Mouse (Mus musculus) erythroid progenitor cell, adult 5-6 weeks (primary cell): ENCODE results near the gene Scn2b. TPM values are rescaled to one million over a fixed set of nuclear protein-coding genes. Genes with fewer than 3 reads are reported as not detected.

ENCODE experiments used
- ATAC-seq: replicated peaks from 2 replicates; pipeline ENCODE4 v1.8.0; 2016; ENCODE audit warnings: moderate number of reproducible peaks, mild to moderate bottlenecking, moderate TSS enrichment, inconsistent platforms; ENCODE audit not compliant: poor library complexity, low FRiP score, severe bottlenecking
- total RNA-seq, 2 experiments: library from RNA; stranded (forward) in 1 of 2; stranded (reverse) in 1 of 2; fragments of 150-400 nt in 1 of 2; fragments of 186-747, 209-891 nt in 1 of 2; gene quantifications; 2 replicates each; pipeline versions ENCODE4 v1.2.3 to v1.2.4; 2015 to 2017; ENCODE audit warnings: low replicate concordance in 2 of 2

Gene Scn2b
- total RNA-seq (2015; ENCODE audit: low replicate concordance) (not detected in 2 replicates), total RNA-seq (2017; ENCODE audit: low replicate concordance) (under 0.01 TPM in 1 of 2 replicates, not detected in the other)

DNA sequence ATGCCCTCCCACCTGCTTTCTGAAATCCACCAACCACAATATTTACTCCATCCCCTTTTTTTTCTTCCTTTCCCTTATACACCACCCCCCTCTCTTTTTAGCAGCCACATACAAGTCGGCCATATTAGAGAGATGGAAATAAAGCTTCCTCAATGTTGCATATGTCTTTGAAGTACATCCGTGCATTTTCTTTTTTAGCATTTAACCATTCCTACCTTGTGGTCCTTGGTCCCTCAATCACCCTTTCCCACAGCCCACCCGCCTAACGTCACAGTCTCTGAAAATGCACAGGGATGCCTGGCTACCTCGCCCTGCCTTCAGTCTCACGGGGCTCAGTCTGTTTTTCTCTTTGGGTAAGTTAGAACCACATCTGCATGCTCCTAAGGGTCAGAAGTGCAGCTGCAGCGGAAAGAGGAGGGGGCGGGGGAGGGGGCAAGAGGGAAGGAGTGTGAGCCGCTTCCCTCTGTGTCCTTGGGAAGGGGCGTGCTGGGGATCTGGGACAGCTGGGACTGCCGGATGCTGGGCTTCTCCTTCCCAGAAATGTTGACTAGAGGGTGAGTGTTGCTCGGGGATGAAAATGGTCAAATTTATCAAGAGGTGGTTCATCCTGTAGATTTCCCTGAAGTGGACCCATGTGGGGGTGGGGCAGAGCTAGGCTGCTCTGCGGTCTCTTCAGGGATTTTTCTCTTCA lies at the start of gene Scn2b:
Gene Scn2b (plus strand): TSS at position 42 of the 691 bp plus-strand sequence.
- no peak for ATAC-seq

DNA sequence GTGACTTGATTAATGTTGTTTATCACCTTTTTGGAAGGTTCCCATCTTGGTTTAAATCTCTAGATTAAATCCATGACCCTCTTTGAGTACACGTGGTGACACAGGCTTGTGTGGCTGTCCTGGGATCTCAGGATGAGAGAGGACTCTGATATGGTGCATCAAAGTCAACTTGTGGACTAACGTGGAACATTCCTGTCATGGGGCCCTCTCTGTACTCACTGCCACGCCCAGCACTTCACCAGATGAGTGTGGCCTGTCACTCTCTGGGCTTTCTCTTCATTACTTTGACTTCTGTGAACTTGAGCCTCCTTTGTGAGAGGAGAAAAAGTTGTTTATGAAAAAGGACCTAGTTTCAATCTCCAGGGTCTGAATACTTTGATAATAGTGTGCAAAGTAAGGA lies 45.8 kb upstream of the Scn2b start:
- no peak for ATAC-seq

DNA sequence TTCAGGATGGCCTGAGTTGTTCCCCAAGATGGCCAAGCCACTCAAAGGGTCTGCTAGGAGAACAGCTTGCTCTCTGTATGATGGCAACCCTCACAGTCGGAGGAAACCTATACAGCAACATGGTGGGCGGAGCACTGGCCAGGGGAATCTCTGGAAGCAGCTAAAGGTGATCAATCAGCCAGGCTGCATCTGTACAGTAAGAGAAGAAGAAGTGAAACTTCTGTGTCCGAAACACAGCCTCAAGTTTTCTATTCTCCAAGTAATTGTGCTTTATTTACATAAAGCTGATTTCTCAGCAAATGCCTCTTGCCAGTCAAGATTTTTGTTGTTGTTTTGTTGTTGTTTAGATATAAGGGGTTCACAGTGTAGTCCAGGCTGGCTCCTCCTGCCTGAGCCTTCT lies 39.7 kb upstream of the Scn2b start:
- ATAC-seq: no peak

DNA sequence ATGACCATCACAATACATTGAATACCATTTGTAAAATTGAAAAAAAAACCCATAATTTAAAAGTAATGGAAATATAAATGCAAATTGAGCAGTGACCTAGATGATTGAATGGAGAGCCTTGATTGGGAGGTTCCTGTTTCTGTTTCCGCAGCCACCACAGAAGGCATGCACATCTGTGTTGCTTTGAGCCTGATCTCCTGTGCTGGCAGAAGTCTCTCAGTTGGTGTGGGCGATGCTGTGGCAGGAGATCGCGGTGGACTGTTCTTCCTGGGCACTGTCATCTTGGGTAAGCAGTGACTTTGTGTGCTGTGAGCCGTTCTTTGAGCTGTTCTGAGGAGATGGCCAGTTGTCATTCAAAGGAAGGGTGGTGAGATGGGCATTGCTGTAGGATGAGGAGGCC lies 38.6 kb upstream of the Scn2b start, which contains the start of gene Jaml:
Gene Jaml (plus strand): TSS at position 173 of the 400 bp plus-strand sequence.
- no peak for ATAC-seq

DNA sequence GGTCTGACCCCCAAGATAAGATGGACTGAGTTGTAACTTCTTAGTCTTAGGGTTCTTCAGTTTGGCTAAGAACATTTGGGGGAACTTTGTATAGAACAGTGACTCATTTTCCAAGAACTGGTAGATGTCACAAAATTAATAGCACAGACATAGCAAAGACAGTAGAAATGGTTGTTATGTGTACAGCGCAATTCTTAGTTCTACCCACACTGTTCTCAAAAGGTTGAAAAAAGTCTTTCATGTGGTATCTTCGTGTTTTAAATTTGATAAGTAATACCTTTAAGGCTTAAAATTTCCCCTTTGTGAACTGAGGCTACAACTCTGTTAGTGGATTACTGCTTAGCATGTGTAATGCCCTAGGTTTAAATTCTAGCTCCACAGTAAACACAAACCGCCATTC lies 34.5 kb upstream of the Scn2b start:
- no peak for ATAC-seq

DNA sequence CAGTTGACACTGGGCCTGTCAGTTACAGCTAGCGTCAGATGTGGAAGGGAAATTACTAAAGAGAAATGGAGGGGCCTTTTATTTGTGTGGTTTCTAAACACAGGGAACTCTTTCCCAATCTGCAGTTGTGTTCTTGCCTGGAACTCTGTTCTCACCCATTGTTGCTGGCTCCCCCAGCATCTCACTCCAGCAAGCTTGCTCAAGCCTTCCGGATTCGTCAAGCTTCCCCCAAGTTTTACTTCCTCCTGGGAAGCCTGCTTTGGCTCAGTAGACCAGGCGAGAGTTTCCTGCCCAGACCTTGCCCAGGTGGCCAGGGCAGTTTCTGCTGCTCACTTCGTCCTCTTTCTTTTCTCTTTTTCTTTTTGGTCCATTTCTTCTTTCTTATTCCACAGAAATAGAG lies 33.0 kb upstream of the Scn2b start:
- no peak for ATAC-seq

DNA sequence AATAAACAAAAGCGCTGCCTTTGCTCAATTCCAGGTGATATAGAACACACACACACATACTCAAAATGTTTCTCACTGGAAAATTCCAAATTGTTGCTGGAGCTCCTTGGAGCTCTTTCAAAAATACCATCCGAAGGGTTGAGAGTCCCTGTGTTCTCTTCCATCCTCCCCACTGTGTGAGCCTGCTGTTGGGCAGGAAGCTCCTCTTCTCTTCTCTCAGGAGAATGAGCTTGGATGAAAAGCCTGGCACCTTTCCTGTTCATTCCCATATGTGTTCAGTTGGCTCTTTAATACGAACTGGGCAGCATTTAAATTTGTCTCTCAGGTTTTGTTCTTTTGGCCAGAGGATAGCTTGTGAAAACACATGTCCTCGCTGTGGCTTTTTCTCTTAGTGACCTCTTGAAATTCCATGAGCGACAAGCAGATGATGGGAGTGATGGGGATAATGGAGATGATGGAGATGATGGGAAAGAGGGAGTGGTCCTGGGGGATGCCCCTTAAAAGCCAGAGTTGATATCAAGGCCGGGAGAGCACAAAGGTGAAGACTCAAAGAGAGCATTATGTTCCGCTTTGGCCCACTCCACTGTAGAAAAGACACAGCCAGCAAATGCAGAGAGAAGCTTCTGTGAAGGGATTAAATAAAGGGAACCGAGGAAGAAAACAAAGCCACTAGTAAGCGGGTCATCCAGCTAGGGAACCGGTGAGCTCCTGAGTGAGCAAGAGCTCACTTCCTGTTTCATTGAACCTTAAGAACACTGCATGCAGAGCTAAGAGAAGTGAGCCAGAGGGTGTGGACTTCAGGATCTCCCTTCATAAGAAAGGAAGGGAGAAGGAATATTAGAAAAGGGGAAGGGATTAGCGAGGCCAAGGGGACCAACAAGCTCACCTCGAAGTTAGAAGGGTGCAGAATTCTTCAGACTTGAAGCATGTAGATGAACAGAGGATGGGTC lies 31.6 kb upstream of the Scn2b start:
- ATAC-seq: no peak

DNA sequence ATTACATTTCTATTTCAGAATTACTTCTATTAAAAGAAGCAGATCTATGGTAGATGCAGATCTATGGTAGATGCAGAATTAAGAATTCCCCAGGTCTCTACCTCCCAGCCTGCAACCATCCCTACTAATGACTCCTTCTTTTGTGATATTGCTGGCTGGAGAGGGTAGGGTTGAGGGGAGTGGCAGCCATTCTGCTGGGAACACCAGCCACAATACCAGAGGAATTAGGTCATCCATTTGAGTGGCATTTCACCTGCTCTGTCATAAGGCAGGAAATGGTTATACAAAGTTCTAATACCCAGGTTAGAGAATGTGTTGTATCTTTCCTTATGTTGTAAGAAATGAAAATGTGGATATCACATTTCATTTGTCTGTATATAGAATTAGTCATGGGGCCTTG lies 29.5 kb upstream of the Scn2b start:
- ATAC-seq: no peak

DNA sequence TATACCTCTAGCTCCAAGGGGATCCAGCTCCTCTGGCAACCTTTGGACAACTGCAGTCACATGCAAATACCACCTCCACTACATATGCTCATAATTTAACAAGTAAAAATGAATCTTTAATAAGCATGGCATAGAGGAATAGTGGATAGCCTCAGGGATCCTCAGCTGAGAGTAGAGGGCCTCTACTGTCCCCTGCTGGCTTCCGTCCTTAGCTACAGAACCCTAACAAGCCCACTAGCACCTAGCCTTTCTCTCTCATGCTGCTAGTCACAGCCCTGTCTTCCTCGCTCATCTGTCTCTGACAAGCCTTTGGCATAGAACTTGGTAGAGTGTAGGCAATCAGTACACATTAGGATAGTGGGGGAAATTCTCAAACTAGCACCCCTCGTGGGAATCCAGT lies 26.8 kb upstream of the Scn2b start:
- no peak for ATAC-seq

DNA sequence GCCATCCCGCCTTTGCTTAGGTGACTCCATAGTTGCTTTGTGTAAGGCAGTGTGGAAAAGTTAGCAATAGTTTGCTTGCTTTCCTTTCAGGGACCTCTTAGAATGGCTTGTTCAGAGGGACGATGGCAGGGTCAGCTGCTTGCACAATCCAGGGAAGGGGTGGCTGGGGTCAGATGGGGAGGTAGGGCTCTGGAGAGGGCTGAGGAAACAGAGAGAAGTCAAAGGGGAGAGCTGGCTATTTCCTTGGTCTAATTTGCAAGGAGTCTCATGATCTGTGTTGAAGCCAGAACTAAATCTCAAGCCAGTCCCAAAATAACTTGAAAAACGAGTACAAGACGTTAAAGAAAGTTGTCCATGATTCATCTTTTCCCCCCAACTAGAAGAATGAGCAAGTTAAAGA lies 24.9 kb upstream of the Scn2b start:
- no peak for ATAC-seq

DNA sequence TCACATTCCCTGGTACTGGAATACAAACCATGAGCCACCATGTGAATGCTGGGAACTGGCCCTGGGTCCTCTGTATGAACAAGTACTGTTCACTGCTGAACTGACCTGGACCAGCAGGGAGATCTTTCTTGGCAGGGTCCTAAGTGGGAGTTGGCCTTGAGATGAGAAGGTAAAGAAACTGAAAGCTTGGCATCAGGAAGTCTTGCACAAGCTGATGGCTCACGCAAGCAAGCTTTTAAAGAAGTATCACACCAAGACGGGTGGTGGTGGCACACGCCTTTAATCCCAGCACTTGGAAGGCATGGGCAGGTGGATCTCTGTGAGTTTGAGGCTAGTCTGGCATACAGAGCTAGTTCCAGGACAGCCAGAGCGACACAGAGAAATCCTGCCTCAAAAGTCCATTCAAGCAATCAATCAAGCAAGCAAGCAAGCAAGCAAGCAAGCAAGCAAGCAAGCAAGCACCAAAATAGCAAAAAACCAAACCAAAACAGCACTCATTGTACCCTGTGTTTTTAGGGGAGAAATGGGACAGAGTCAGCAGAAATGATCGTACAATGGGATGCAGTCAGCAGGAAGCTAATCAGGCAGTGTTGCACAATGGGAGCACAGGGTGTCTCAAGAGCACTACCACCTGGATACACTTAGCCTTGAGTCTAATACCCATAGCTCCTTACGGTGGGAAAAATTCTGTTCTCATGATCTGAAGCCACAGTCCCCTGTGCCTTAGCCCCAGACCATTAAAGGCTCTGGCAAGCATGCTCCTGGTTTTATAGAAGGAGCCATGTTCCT lies 22.2 kb upstream of the Scn2b start:
- ATAC-seq: no peak

DNA sequence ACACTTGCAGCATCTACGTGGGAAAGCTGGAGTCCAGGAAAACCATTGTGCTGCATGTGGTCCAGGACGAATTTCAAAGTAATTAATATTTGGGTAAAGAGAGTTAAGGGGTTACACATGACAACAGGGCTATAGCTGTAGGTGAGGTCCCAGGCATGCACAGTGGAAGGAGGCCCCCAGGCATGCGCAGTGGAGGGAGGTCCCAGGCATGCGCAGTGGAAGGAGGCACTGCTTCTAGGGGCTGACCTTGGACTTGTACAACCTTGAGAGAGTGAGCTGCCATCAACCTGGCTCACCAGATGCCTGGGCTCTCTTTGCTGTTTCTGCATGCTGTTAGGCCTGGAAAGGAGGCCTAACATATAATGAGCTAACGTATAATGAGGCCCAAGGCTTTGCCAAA lies 19.7 kb upstream of the Scn2b start:
- ATAC-seq: no peak

DNA sequence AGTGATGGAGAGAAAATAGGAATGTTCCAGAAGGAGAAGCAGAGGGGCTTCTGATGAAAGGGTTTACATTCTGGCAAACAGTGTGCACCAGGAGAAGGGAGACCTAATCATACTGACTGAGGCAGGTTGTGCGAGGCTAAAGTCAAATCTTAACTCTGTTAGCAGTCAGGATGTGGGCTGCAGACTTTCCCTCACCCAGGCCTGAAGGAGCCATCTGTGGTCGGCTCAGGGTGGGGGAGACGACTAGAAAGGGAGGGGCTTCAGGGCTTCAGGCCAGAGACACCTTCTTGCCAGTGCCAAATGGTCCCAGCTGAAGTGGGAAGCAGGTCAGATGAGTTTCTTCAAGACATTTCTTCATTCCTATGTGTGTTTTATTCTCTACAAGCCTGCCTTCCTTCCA lies 19.2 kb upstream of the Scn2b start:
- no peak for ATAC-seq

DNA sequence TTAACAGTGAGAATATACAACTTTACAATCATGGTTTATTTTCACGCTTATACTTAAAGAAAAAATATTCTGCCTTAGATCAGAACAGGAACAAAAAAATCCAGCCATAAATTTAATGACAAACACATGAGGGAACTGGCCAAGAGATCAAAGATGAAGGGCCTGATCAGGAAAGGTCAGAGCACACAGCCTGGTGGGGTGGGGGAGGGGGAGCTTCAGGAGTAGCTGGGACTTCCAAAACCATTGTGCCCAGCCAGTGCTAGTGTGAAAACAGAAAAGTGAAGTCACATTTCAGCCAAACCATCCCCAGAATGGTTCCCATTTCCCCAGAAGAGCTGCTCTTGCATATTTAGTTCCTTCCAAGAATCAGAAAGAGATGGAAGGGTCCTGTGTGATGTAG lies 15.1 kb upstream of the Scn2b start:
- no peak for ATAC-seq

DNA sequence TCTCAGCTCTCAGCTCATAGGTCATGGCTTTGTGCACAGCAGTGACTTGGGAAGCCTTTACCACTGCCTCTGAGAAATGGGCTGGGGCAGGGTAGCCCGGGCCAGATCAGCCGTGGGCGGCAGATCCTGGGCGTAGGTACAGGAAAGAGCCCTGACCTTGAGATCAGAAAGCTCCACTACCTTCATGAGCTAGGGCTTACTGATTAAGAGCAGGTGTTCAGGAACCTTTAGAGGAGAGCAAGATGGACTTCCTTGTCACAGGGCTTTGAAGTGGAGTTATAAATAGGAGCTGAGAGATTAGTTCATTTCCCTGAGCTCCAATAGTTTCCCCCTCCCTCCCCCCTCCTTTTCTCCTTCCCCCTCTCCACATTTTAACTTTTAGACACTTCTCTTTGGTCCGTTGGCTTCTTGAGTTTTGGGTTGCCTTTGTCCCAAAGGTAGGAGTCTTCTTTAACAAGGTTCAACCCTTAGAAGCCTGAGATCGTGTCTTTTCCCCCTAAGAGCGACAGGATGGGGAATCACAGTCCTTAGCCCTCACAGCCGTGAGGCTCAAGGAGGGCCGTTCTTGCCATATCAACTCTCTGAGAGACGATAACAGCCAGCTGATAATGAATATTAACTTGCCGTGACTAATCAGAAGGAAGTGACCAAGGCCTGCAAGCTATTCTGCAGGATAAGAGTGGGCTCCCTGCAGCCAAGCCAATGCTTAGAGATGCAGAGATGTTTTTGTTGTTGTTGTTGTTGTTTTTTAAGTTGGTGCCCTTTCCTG lies 14.2 kb upstream of the Scn2b start:
- no peak for ATAC-seq

DNA sequence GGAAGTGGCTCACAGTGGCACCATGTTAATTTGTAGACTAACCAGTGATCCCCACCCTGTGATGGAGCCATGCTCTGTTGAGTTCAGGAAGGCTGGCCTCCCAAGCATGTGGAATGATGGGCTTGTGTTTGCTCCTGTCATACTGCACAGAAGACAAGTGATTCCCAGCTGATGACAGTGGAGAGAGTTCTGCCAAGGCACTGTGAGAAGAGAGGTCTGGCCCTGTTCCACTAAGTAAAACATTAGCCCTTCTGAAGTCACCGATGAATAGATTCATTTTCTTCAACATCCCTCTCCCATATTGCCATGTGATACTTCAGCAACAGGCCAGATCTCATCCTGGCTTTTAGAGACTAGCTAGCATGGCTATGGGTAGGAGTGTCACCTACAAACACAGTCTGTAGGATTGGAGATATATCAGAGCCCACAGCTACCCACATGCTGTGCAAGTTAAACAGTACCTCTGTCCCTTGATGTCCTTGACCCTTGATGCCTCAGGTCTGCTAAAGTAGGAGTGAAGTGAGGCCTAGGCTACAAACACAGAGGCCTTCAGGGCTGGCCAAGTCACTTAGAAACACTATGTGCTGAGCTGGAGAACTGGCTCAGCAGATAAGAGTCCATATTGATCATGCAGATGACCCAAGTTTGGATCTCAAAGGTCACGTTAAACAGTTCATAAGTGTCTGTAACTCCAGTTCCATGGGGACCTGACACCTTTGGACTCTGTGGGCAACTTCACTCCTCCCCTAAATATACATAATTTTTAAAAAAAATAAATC lies 11.8 kb upstream of the Scn2b start:
- ATAC-seq: no peak

DNA sequence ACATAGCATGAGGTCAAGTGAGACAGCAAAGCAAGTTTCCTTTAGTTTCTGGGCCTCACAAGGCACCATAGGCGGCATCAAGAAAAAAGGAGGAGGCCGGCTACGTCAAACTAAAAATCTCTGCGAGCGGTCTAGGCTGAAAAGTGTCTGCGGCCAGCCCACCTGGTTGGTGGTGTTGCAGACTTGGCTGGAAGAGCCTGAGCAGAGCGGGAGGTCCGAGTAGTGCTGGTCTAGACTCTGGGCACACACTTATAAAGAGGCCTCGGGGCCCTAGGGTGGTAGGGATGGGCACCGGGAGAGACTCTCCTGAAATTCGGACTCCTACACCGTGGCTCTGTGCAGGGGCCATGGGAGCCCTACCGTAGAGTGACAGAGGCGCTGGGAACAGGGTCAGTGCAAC lies 1.9 kb upstream of the Scn2b start:
- no peak for ATAC-seq

DNA sequence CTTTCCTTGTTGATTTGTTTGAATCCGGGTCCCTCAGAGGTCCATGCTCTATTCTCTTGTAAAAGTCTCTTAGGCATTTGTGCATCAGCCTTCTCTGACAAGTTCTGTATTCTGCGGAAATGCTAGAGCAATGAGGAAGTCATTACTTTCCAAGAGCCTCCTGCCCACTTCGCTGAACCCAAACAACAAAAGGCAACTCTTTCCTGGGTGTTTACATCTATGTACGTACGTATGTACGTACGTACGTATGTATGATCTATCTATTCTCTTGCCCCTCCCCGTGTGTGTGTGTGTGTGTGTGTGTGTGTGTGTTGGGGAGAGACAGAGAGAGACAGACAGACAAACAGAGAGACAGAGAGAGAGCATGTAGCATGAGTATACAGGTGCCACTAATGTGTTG lies 763 bp upstream of the Scn2b start:
- no peak for ATAC-seq

DNA sequence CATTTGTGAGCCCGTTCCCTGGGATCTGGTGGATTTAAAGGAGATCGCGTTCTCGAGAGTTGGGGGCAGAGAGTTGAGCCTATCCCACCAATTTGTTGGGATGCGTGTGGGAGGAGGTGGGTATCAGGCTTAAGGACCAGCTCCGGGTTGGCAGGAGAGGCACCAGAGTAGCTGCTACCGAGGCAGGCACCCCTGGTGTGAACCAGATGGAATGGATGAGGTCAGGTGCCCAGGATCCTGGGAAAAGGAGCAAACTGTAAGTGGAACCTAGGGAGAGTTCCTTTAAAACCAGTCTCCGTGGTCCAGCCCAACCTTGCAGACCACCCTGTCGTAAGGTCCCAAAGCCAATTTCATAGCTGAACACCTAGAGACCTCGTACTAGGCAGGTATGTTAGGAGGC lies 970 bp downstream of the Scn2b start:
- ATAC-seq: no peak
